Mouse (Mus musculus): ENCODE results near the gene Frmd6. TPM values are rescaled to one million over a fixed set of nuclear protein-coding genes. Genes with fewer than 3 reads are reported as not detected.

Gene Frmd6
- polyA plus RNA-seq, 2 experiments = 1.9 to 2.6 TPM

DNA sequence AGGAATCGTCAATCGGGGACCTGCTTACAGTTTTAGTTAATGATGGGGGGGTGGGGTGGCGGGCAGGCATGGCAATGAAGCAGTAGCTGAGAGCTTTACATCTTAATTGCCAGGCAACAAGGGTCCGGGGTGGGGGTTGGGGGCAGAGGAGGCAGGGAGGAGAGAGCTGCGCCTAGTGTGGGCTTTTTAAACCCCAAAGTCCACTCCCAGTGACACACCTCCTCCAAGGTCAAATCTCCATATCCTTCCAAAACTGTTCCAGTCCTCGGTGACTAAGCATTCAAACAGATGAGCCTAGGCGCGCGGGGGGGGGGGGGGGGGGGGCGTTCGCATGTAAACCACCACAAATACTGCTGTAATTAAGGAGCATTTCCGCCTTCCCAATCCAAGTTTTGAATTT lies 111.8 kb downstream of the Frmd6 start:
- Histone ChIP-seq H3K9me3 (ENCODE audit: control insufficient read depth, low read length) (no peaks in the 10 kb centered on the region), H3K4me2 (ENCODE audit: low read depth) (peak overlapping the region; percentile 68), H3K27ac (peak overlapping the region; percentile 85), H3K27me3 (ENCODE audit: control insufficient read depth, insufficient read depth, low read length) (no peaks in the 10 kb centered on the region), H3K9ac (replicated peaks) (peak overlapping the region; percentile 93), H3K4me3 (ENCODE audit: insufficient read depth in 1 of 2, low read depth in 2 of 2, low read length in 2 of 2) (peak overlapping the region; percentile 81 to 96), H3K4me1 (replicated peaks; ENCODE audit: control insufficient read depth in 2 of 2, insufficient read depth in 2 of 2, low read length in 1 of 2) (peaks cover 0 to 5% of the 10 kb centered on the region in 2 experiments; a peak in 3 of 4 replicates), H3K36me3 (replicated peaks; ENCODE audit: control insufficient read depth, insufficient read depth, low read depth) (no peaks in the 10 kb centered on the region)
- no peak for TF ChIP-seq CTCF (IDR thresholded peaks at IDR 0.05; ENCODE audit: low read depth)
- TF ChIP-seq EP300 (IDR thresholded peaks at IDR 0.05; ENCODE audit: low read depth) = no peak
- peak in 1 of 3 experiments; percentile 17 for DNase-seq (ENCODE audit: low read depth in 3 of 3, low spot score in 3 of 3)
- WGBS (ENCODE audit: insufficient replicate concordance) = 49% methylated on average over 6 of the region's 12 CpGs
- peak; percentile 24; the same call in 1 of the 2 replicates for ATAC-seq (ENCODE audit: insufficient read depth)

DNA sequence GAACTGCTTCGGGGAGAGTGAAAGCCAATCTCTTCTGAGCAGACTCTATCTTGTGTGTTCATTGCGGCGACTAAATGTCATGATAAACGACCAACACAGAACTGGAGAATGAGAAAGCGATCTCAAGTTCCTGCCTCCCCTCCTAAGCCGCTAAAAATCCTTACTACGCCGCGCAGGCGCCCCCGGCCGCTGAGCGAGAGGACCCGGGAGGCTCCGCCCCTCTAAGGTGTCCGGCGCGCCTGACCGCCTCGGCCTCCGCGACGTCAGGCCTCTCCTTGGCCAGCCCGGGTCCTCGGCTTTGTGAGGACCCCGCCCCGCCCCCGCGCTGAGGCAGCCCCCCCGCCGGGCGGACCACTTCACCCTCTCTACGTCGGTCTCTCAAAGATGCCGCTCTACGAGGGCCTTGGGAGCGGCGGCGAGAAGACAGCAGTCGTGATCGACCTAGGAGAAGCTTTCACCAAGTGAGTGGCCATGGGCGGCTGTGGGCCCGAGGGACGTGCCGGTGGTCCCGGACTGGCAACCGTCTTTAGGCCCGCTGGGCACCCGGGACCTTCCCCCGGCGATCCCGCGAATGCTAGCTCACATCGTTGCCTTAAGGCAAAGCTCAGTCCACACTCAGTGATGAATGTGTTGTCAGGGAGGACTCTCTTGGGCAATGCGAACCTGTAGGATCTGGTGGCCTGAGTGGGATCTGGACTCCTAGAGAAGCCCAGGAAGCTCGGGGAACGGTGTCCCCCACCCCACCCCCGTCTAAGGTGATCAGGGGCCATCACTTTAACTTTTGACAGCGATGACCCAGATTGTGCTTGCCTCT lies 112.5 kb downstream of the Frmd6 start, which contains the start of gene Actr10:
Actr10 (plus strand) TSS at position 287 of the 814 bp plus-strand sequence.
- Histone ChIP-seq H3K27ac (peak within 1 kb of the TSS; percentile 85), H3K4me3 (ENCODE audit: insufficient read depth in 1 of 2, low read depth in 2 of 2, low read length in 2 of 2) (peak within 1 kb of the TSS; percentile 96 to 98), H3K27me3 (ENCODE audit: control insufficient read depth, insufficient read depth, low read length) (no peaks in the 10 kb centered on the region), H3K4me2 (ENCODE audit: low read depth) (peak within 1 kb of the TSS; percentile 68), H3K4me1 (replicated peaks; ENCODE audit: control insufficient read depth in 2 of 2, insufficient read depth in 2 of 2, low read length in 1 of 2) (peaks cover 0 to 5% of the 10 kb centered on the region in 2 experiments; a peak in 3 of 4 replicates), H3K9ac (replicated peaks) (peak within 1 kb of the TSS; percentile 93), H3K9me3 (ENCODE audit: control insufficient read depth, low read length) (no peaks in the 10 kb centered on the region), H3K36me3 (replicated peaks; ENCODE audit: control insufficient read depth, insufficient read depth, low read depth) (no peaks in the 10 kb centered on the region; the same call in 1 of the 2 replicates)
- under 1% methylated on average over 59 of the region's 59 CpGs for WGBS (ENCODE audit: insufficient replicate concordance)
- DNase-seq (ENCODE audit: low read depth in 3 of 3, low spot score in 3 of 3) (peak; percentile 68 to 78 (median 71)), ATAC-seq (ENCODE audit: insufficient read depth) (peak; percentile 98)
- TF ChIP-seq EP300 (IDR thresholded peaks at IDR 0.05; ENCODE audit: low read depth) = no peak
- no peak for TF ChIP-seq CTCF (IDR thresholded peaks at IDR 0.05; ENCODE audit: low read depth)

DNA sequence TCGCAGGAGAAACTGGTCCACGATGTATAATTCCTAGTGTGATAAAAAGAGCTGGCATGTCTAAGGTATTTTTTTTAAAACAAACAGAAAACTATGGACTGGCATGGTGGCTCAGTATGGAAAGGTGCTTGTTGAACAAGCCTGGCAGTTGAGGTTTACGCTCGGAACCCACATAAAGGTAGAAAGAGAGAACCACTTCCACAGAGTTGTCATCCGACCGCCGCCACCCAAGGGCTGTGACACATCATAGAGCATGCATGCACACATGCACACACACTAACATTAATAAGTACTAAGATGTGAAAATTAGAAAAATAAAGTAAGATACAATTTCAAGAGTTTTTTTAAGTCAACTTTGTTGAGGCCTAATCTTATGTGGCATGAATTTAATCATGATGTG lies 115.5 kb downstream of the Frmd6 start:
- no peak overlapping the region for H3K9ac ChIP-seq (replicated peaks)
- no peak overlapping the region for H3K27ac ChIP-seq
- H3K4me1 ChIP-seq (replicated peaks; ENCODE audit: control insufficient read depth in 2 of 2, insufficient read depth in 2 of 2, low read length in 1 of 2) = peaks cover 0 to 5% of the 10 kb centered on the region in 2 experiments; a peak in 3 of 4 replicates
- H3K36me3 ChIP-seq (replicated peaks; ENCODE audit: control insufficient read depth, insufficient read depth, low read depth) = peaks cover 10% of the 10 kb centered on the region
- 92% methylated on average over 7 of the region's 7 CpGs for WGBS (ENCODE audit: insufficient replicate concordance)
- H3K27me3 ChIP-seq (ENCODE audit: control insufficient read depth, insufficient read depth, low read length) = no peaks in the 10 kb centered on the region
- no peaks in the 10 kb centered on the region for H3K9me3 ChIP-seq (ENCODE audit: control insufficient read depth, low read length)
- no peak for DNase-seq (ENCODE audit: low read depth in 3 of 3, low spot score in 3 of 3)
- no peak overlapping the region for H3K4me3 ChIP-seq (ENCODE audit: insufficient read depth in 1 of 2, low read depth in 2 of 2, low read length in 2 of 2)
- TF ChIP-seq EP300 (IDR thresholded peaks at IDR 0.05; ENCODE audit: low read depth) (no peak), CTCF (IDR thresholded peaks at IDR 0.05; ENCODE audit: low read depth) (no peak)
- H3K4me2 ChIP-seq (ENCODE audit: low read depth) = no peak overlapping the region
- no peak for ATAC-seq (ENCODE audit: insufficient read depth)

DNA sequence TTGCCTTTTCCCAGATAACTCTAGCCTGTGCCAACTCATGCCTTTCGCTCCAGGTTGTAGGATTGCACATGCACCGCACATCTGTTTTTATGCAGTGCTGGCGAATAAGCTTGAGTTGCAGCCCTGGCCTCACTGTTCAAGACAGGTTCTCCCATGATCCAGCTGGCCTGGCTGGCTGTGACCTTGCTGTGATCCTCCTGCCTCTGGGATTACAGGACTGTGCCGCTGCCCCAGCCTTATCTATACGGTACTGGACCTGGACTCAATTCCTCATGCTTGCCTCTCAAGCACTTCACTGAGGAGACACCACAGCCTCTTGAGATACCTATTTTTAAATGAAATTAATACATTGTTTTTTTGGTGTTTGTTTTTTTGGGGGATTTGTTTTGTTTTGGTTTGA lies 118.9 kb downstream of the Frmd6 start:
- Histone ChIP-seq H3K4me2 (ENCODE audit: low read depth) (no peak overlapping the region), H3K27ac (no peak overlapping the region), H3K9me3 (ENCODE audit: control insufficient read depth, low read length) (no peaks in the 10 kb centered on the region), H3K36me3 (replicated peaks; ENCODE audit: control insufficient read depth, insufficient read depth, low read depth) (peaks cover 10% of the 10 kb centered on the region), H3K9ac (replicated peaks) (no peak overlapping the region), H3K27me3 (ENCODE audit: control insufficient read depth, insufficient read depth, low read length) (no peaks in the 10 kb centered on the region), H3K4me1 (replicated peaks; ENCODE audit: control insufficient read depth in 2 of 2, insufficient read depth in 2 of 2, low read length in 1 of 2) (peaks cover 0 to 1% of the 10 kb centered on the region in 2 experiments; a peak in 1 of 4 replicates), H3K4me3 (ENCODE audit: insufficient read depth in 1 of 2, low read depth in 2 of 2, low read length in 2 of 2) (no peak overlapping the region)
- WGBS (ENCODE audit: insufficient replicate concordance) = 87% methylated on average over 5 of the region's 5 CpGs
- no peak for DNase-seq (ENCODE audit: low read depth in 3 of 3, low spot score in 3 of 3)
- no peak for TF ChIP-seq CTCF (IDR thresholded peaks at IDR 0.05; ENCODE audit: low read depth)
- no peak for TF ChIP-seq EP300 (IDR thresholded peaks at IDR 0.05; ENCODE audit: low read depth)
- no peak for ATAC-seq (ENCODE audit: insufficient read depth)

DNA sequence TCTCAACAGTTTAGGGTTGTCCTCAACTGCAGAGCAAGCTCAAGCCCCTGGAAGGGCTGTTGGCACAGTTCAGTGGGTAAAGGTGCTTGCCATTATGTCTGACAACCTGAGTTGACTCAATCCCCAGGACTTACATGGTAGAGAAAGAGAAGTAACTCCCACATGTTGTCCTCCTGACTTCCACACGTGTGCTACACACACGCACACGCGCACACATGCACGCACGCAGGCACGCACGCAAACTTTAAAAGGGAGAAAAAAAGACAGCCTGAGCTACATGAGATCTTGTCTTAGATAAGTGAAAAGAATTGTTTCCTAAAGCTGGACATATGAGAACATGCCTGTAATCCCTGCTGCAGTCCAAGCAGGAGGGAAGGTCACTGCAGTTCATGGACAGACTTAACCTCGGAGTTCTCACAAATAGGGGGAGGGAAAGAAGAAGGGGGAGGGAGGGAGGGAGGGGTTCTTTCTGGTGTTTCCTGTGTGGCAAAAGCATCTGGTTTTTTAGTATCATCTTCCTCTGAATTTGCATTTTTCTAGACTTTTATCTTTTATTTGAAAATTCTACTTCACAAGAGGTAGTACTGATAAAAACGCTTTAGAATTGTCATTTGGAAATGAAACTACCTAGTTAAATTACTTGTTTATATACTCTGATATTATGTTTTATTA lies 121.4 kb downstream of the Frmd6 start:
- DNase-seq (ENCODE audit: low read depth in 3 of 3, low spot score in 3 of 3) (no peak), ATAC-seq (ENCODE audit: insufficient read depth) (no peak)
- Histone ChIP-seq H3K4me3 (ENCODE audit: insufficient read depth in 1 of 2, low read depth in 2 of 2, low read length in 2 of 2) (no peak overlapping the region), H3K27ac (no peak overlapping the region), H3K4me2 (ENCODE audit: low read depth) (no peak overlapping the region), H3K9me3 (ENCODE audit: control insufficient read depth, low read length) (no peaks in the 10 kb centered on the region), H3K36me3 (replicated peaks; ENCODE audit: control insufficient read depth, insufficient read depth, low read depth) (peaks cover 10% of the 10 kb centered on the region), H3K27me3 (ENCODE audit: control insufficient read depth, insufficient read depth, low read length) (no peaks in the 10 kb centered on the region), H3K9ac (replicated peaks) (no peak overlapping the region), H3K4me1 (replicated peaks; ENCODE audit: control insufficient read depth in 2 of 2, insufficient read depth in 2 of 2, low read length in 1 of 2) (no peaks in the 10 kb centered on the region)
- 89% methylated on average over 10 of the region's 10 CpGs for WGBS (ENCODE audit: insufficient replicate concordance)
- TF ChIP-seq EP300 (IDR thresholded peaks at IDR 0.05; ENCODE audit: low read depth) = no peak
- TF ChIP-seq CTCF (IDR thresholded peaks at IDR 0.05; ENCODE audit: low read depth) = no peak

Other genes with a start within 250 kb of the Frmd6 start
- gene Actr10, start 112.3 kb downstream of the Frmd6 start, polyA plus RNA-seq (2012; rRNA removed) = 11.4 and 20.1 TPM in 2 replicates
- 127 and 128 TPM in 2 replicates for gene Actr10, start 112.3 kb downstream of the Frmd6 start, polyA plus RNA-seq (2014; fragmentation: Nextera tagmentation; extraction: Ambion mirVana)
- gene Psma3, start 149.1 kb downstream of the Frmd6 start, polyA plus RNA-seq (2012; rRNA removed) = 72.1 and 138 TPM in 2 replicates
- gene Psma3, start 149.1 kb downstream of the Frmd6 start, polyA plus RNA-seq (2014; fragmentation: Nextera tagmentation; extraction: Ambion mirVana) = 370 and 401 TPM in 2 replicates
- gene Arid4a, start 190.5 kb downstream of the Frmd6 start, polyA plus RNA-seq (2012; rRNA removed) = 2.3 and 4.6 TPM in 2 replicates
- gene Arid4a, start 190.5 kb downstream of the Frmd6 start, polyA plus RNA-seq (2014; fragmentation: Nextera tagmentation; extraction: Ambion mirVana) = 17.7 and 19.7 TPM in 2 replicates